Mouse (Mus musculus) limb, embryonic 15.5 days (tissue): ENCODE measurements around the gene Yjefn3. TPM values are rescaled to one million over a fixed set of nuclear protein-coding genes. Genes with fewer than 3 reads are reported as not detected.
A peak's percentile ranks its signal among the peaks of the same experiment; 100 is the strongest.

Source experiments
- ATAC-seq: fragments of 200-750 bp; cut with Nextera tagmentation; 2 replicates; pipeline ENCODE4 v1.8.0; 2017; ENCODE audit warnings: low read depth, moderate TSS enrichment; ENCODE audit not compliant: insufficient number of reproducible peaks, low FRiP score, low TSS enrichment
- H3K27ac ChIP-seq: fragments of 300-500 bp; sonication (generic); 2 replicates; pipeline ENCODE4 v1.5.1; 2015; ENCODE audit warnings: moderate library complexity, mild to moderate bottlenecking, inconsistent platforms
- H3K27me3 ChIP-seq: fragments of 300-500 bp; sonication (generic); 2 replicates; pipeline ENCODE4 v1.6.1; 2015; ENCODE audit warnings: inconsistent platforms
- H3K36me3 ChIP-seq: fragments of 300-500 bp; sonication (generic); 2 replicates; pipeline ENCODE4 v1.6.1; 2015; ENCODE audit warnings: inconsistent platforms
- H3K4me1 ChIP-seq: fragments of 300-500 bp; sonication (generic); 2 replicates; pipeline ENCODE4 v1.6.1; 2015; ENCODE audit warnings: inconsistent platforms
- H3K4me2 ChIP-seq: fragments of 300-500 bp; sonication (generic); 2 replicates; pipeline ENCODE4 v1.6.1; 2015; ENCODE audit warnings: mild to moderate bottlenecking, inconsistent platforms
- H3K4me3 ChIP-seq: fragments of 300-500 bp; sonication (generic); 2 replicates; pipeline ENCODE4 v1.5.1; 2015; ENCODE audit warnings: mild to moderate bottlenecking, inconsistent platforms
- H3K9ac ChIP-seq: fragments of 300-500 bp; sonication (generic); 2 replicates; pipeline ENCODE4 v1.6.1; 2015; ENCODE audit warnings: inconsistent platforms
- H3K9me3 ChIP-seq: fragments of 300-500 bp; sonication (generic); 2 replicates; pipeline ENCODE4 v1.6.1; 2016; ENCODE audit warnings: inconsistent platforms
- WGBS: fragments of 180-500 bp; shearing (Covaris S2); methylation state at CpG from one replicate; pipeline ENCODE4 v1.1.7; 2015; 5-methylcytosine and 5-hydroxymethylcytosine counted together
- polyA plus RNA-seq: library from polyadenylated mRNA; unstranded; fragments of >200 nt; fragmentation: Nextera tagmentation; extraction: Ambion mirVana; gene quantifications from 2 replicates; pipeline ENCODE4 v1.2.1, GENCODE M21; 2015

Yjefn3 gene
- polyA plus RNA-seq, 1 experiment from 2014 or later = 3.7 TPM

DNA sequence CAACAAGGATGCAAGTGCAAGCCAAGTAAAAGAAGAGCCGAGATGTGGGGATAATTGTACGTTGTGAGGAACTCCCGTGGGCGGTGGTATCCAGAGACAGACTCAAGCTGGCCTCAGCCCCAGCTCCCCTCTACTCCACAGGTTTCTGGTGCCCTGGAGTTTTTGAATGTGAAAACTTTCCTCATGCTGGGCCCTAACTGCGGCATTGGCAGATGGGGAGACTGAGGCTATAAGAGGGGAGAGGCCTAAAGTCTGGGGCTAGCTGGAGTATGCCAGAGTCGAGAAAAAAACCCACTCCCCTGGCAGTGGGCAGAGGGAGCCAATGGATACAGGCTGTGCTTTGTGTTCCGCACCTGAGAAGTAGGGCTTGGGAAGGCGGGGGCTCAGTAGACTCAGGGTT, 1.6 kb upstream of the Yjefn3 start:
- 76% methylated on average over 8 of the region's 8 CpGs for WGBS
- H3K4me3 ChIP-seq = no peak overlapping the region
- ATAC-seq = no peak

DNA sequence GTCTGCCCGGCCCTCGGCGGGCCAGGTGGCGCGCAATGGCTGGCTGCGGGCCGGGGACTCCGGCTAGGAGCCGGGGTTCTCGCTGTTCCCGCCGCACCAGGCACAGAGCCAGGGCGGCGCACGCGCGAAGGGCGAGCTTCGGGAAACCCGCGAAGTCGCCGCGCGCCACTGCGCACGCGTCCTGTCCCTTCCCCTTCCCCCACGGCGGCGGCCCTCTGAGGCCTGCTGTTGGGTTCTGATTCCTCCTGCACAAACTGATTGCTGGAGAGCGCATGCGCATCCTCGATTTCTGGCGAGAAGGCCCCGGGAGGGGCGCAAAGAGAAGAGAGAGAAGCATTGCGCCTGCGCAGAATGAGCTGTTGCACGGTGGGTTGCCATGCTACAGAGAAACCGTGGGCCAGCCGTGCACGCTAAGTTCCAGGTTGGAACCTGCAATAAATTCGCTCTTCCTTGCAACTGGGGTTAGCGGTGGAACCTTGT, 591 bp upstream of the Yjefn3 start:
- no peaks in the 10 kb centered on the region for H3K27me3 ChIP-seq
- peak overlapping the region; percentile 94 for H3K27ac ChIP-seq
- peaks cover 43% of the 10 kb centered on the region for H3K4me1 ChIP-seq
- peak; percentile 85 for ATAC-seq
- H3K9ac ChIP-seq = peak overlapping the region; percentile 59
- peak overlapping the region; percentile 64 for H3K4me3 ChIP-seq
- peaks cover 16% of the 10 kb centered on the region for H3K36me3 ChIP-seq
- WGBS = under 1% methylated on average over 45 of the region's 45 CpGs
- peak overlapping the region; percentile 96 for H3K4me2 ChIP-seq
- no peaks in the 10 kb centered on the region for H3K9me3 ChIP-seq

More for the DNA sequence above, 1.6 kb upstream of the Yjefn3 start:
- Histone ChIP-seq H3K36me3 (peaks cover 24% of the 10 kb centered on the region), H3K9me3 (no peaks in the 10 kb centered on the region), H3K4me2 (peak overlapping the region; percentile 96; the same call in 1 of the 2 replicates), H3K27ac (peak overlapping the region; percentile 94; the same call in 1 of the 2 replicates), H3K4me1 (peaks cover 42% of the 10 kb centered on the region), H3K9ac (no peak overlapping the region), H3K27me3 (no peaks in the 10 kb centered on the region)

- Histone ChIP-seq H3K4me3 (peak overlapping the region; percentile 64), H3K27me3 (no peaks in the 10 kb centered on the region), H3K4me2 (peak overlapping the region; percentile 96), H3K9me3 (no peaks in the 10 kb centered on the region), H3K36me3 (peaks cover 11% of the 10 kb centered on the region; the same call in 1 of the 2 replicates), H3K9ac (peak overlapping the region; percentile 66), H3K4me1 (peaks cover 45% of the 10 kb centered on the region), H3K27ac (peak overlapping the region; percentile 94)
- peak; percentile 71 for ATAC-seq
- 2% methylated on average over 41 of the region's 41 CpGs for WGBS
Measured at GRCm38 (mm10) chr8:69901484-69902162, 889 bp downstream of the Yjefn3 start.

DNA sequence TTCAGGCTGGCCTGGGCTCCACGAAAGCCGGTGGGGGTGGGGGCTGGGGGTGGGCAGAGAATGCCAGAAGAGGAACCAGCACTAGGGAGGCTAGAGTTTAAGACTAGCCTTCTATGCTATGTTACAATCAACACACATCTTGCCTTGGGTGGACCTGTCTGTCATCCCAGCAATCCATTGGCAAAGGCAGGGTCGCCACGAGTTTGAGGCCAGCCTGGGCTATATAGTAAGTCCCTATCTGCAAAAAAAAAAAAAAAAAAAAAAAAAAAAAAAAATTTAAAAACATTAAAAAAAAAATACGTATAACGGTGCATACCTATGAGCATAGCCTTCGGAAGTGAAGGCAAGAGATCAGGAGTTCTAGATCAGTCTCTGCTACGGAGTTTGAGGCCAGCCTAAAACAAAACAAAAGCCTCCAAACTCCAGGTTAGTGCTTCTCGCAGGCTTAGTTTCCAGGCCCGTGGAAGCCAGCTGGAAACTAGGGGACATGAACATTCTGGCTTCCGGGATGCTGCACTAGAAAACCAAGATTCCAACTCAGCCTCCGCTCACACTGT, 1.5 kb downstream of the Yjefn3 start:
- Histone ChIP-seq H3K27ac (peak overlapping the region; percentile 88), H3K36me3 (peaks cover 10% of the 10 kb centered on the region; the same call in 1 of the 2 replicates), H3K9ac (peak overlapping the region; percentile 66), H3K4me1 (peaks cover 45% of the 10 kb centered on the region), H3K4me3 (peak overlapping the region; percentile 64), H3K27me3 (no peaks in the 10 kb centered on the region), H3K9me3 (no peaks in the 10 kb centered on the region), H3K4me2 (peak overlapping the region; percentile 49)
- peak; percentile 1; the same call in 1 of the 2 replicates for ATAC-seq
- 19% methylated on average over 12 of the region's 12 CpGs for WGBS

GRCm38 (mm10) chr8:69899876-69900275, 2.6 kb downstream of the Yjefn3 start:
- no peak overlapping the region; the same call in 1 of the 2 replicates for H3K4me3 ChIP-seq

DNA sequence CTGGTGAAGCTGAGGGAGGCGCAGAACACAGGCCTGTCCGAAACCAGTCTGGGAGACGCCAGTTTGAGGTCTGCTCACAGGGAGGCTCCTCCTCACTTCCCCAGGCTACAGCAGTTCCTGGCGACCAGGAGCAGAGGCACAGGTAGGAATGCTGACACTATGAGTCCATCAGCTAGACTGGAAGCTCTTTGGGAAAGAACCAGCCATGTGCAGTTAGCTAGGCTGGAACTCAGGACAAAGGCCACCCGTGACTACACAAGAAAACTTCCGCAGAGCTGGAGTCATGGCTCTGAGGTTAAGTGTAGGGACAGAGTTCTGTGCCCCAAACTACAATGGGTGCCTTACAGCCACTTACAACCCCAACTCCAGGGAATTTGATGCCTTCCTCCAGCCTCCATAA, 4.7 kb downstream of the Yjefn3 start:
- Histone ChIP-seq H3K36me3 (peaks cover 29% of the 10 kb centered on the region), H3K4me3 (no peak overlapping the region), H3K27me3 (no peaks in the 10 kb centered on the region), H3K4me2 (no peak overlapping the region), H3K9me3 (no peaks in the 10 kb centered on the region), H3K27ac (no peak overlapping the region), H3K4me1 (peaks cover 31% of the 10 kb centered on the region), H3K9ac (no peak overlapping the region)
- 73% methylated on average over 6 of the region's 6 CpGs for WGBS
- ATAC-seq = no peak

More at GRCm38 (mm10) chr8:69899876-69900275, 2.6 kb downstream of the Yjefn3 start:
- ATAC-seq = no peak
- H3K27ac ChIP-seq = no peak overlapping the region
- peaks cover 45% of the 10 kb centered on the region for H3K4me1 ChIP-seq
- H3K4me2 ChIP-seq = no peak overlapping the region
- H3K27me3 ChIP-seq = no peaks in the 10 kb centered on the region
- WGBS = 94% methylated on average over 2 of the region's 2 CpGs
- H3K36me3 ChIP-seq = peaks cover 12% of the 10 kb centered on the region; the same call in 1 of the 2 replicates
- no peak overlapping the region for H3K9ac ChIP-seq
- H3K9me3 ChIP-seq = no peaks in the 10 kb centered on the region

DNA sequence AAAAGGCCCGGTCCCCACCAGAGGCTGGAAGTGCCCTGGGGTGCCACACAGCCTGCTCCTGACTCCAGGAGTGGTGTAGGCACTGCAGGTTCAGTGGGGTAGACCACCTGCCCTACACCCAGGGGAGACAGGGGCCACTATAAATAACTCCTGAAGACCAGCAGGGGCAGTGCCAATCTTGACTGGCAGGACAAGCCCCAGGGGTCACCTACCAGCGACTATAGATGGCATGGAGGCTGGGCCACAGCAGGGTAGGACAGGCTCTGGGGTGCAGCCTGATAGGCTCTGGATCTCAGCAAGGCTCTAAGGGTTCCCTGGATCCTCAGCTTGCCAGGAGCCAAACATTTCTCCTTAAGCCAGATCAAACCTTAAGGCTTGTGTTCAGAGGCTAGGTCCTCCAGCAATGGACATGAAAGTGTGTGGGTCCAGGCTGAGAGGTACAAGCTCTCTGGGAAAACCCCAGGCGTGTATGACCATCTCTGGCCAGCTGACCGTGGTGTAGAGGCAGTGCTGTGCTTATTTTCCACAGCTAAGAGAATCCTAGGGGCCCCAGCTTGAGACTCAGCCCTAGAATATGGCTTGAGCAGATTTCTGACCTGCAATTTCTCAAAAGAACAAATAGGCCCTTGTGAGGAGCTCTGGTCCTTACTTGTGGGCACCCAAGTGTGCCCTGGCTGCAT, 6.6 kb downstream of the Yjefn3 start:
- Histone ChIP-seq H3K9ac (no peak overlapping the region), H3K27me3 (peaks cover 9% of the 10 kb centered on the region), H3K36me3 (peaks cover 36% of the 10 kb centered on the region), H3K27ac (no peak overlapping the region), H3K4me1 (peaks cover 21% of the 10 kb centered on the region), H3K4me2 (no peak overlapping the region), H3K4me3 (no peak overlapping the region), H3K9me3 (no peaks in the 10 kb centered on the region)
- WGBS = 73% methylated on average over 4 of the region's 4 CpGs
- ATAC-seq = no peak

GRCm38 (mm10) chr8:69894836-69895332, 7.6 kb downstream of the Yjefn3 start:
- Histone ChIP-seq H3K9ac (no peak overlapping the region), H3K27ac (no peak overlapping the region), H3K4me3 (no peak overlapping the region), H3K36me3 (peaks cover 36% of the 10 kb centered on the region), H3K4me2 (no peak overlapping the region), H3K27me3 (peaks cover 19% of the 10 kb centered on the region), H3K9me3 (no peaks in the 10 kb centered on the region), H3K4me1 (peaks cover 14% of the 10 kb centered on the region)
- no peak for ATAC-seq
- WGBS = 61% methylated on average over 6 of the region's 6 CpGs

- no peak overlapping the region for H3K4me3 ChIP-seq
- H3K27ac ChIP-seq = no peak overlapping the region
- H3K27me3 ChIP-seq = peaks cover 29% of the 10 kb centered on the region
- WGBS = 44% methylated on average over 17 of the region's 17 CpGs
- no peak for ATAC-seq
- no peak overlapping the region for H3K4me2 ChIP-seq
- no peak overlapping the region for H3K9ac ChIP-seq
- peaks cover 33% of the 10 kb centered on the region for H3K36me3 ChIP-seq
- peaks cover 14% of the 10 kb centered on the region for H3K4me1 ChIP-seq
- no peaks in the 10 kb centered on the region for H3K9me3 ChIP-seq
Measured at GRCm38 (mm10) chr8:69893863-69894262, 8.6 kb downstream of the Yjefn3 start.

DNA sequence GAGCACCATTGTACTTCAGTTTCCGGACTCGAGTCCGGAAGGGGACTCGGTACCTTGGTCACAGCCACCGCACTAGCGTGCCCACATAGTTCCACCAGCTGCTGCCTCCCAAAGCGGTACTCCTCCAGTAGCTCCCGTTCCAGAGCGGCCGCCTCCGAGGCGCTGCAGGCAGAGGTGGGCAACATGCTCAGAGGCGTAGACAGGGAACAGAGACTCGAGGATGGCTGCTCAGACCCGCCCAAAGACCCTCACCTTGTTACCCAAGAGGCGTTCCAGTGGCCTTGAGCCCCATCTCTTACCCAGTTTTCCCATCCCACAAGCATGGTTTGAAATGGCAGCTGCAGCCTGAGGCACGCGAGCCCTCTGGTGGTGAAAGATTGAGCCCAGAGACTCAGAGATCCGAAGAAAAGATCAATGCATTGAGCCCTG, 11.7 kb downstream of the Yjefn3 start:
- Histone ChIP-seq H3K27ac (no peak overlapping the region), H3K4me3 (no peak overlapping the region), H3K36me3 (peaks cover 26% of the 10 kb centered on the region), H3K9me3 (no peaks in the 10 kb centered on the region), H3K9ac (no peak overlapping the region), H3K4me2 (no peak overlapping the region), H3K4me1 (peaks cover 40% of the 10 kb centered on the region), H3K27me3 (peaks cover 59% of the 10 kb centered on the region)
- 30% methylated on average over 19 of the region's 19 CpGs for WGBS
- no peak for ATAC-seq

- no peak for ATAC-seq
- H3K4me3 ChIP-seq = peak overlapping the region; percentile 38
- no peaks in the 10 kb centered on the region for H3K9me3 ChIP-seq
- peaks cover 79% of the 10 kb centered on the region for H3K27me3 ChIP-seq
- peaks cover 46% of the 10 kb centered on the region for H3K4me1 ChIP-seq
- H3K4me2 ChIP-seq = peak overlapping the region; percentile 59
- H3K36me3 ChIP-seq = peaks cover 17% of the 10 kb centered on the region; the same call in 1 of the 2 replicates
- no peak overlapping the region for H3K27ac ChIP-seq
- H3K9ac ChIP-seq = no peak overlapping the region
- 6% methylated on average over 32 of the region's 32 CpGs for WGBS
Measured at GRCm38 (mm10) chr8:69888902-69889301, 13.6 kb downstream of the Yjefn3 start.
